Mouse (Mus musculus): ENCODE results near the gene Bbs1.
"Not testable (repeated sequence)": the region's sequence is repeated elsewhere in the genome, so short reads cannot be mapped to it uniquely, and the experiment has no call there.

Gene Bbs1

DNA sequence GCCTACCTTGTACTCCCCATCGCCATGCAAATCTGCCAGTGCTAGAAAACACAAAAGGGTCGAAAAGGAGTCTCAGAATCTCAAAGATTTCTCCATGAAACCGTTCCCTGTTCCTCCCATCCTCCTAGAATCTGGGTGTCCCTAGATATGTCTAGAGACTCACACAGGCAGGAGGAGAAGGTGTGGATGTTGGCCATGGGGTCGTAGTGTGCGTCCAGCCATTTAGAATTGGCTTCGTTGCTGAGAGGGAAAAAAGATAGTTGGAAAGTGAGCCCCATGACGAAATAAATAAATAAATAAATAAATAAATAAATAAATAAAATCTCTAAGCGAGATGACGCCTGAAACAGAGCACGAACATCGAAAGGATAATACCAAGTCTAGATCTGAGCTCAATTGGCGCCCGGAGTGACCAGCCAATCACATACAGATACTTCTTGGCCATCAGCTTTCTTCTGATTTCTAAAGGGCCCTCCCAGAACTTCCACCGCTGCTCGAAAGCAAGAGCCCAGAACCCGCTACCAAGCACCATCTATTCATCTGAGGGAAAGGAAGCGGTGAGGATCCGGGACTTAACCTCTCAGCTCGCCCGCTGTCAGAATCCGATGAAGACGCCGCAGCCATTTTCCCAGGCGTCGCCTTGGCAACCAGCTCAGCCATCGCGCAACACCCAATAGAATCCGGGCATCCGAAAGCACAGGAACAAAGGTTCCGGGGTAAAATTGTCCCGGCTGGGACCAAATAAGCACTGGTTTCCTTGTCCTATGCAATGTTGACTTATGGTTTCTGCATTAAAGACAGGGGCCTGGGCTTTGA, at the start of gene Bbs1:
Gene Bbs1, minus strand, starts transcription at position 650 of the 816 bp plus-strand sequence.
- DNase-seq: peak; percentile 72

DNA sequence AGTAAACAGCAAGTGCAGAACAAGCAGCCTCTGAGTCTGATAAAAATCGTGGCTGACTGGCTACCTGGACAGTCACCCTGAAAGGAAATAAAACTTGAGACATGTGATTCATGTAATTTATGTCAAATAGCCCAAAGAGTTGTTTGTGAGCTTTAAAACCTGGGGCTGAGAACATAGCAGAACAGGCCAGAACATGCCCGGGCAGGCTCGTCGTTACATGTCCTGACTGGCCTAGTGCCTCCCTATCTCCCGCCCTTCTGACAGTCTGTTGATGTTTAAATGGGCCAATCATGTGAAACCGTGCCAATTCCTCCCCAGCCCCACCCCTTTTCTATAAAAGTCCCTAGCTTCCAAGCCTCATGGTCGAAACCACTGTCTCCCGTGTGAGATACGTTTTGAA, 42.2 kb upstream of the Bbs1 start:
- not testable (repeated sequence) for DNase-seq

DNA sequence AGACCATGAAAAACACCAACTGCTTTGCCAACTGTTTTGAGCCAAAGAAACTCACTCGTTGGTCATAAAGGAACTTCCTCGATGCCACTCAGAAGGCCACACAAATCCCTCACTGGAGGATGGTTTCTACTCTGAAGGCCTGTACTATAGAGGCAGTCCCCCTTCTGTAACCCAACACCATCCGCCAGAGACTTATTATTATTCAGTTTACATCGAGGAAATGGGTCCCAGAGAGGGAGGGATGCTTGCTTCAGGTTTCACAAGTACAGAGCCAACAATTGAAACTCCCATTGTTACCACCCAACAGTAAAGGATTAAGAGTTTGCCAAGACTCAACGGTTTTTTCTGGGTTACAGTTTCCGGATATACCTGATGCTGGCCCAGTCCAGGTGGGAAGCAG, 39.1 kb upstream of the Bbs1 start:
- DNase-seq: no peak

GRCm38 (mm10) chr19:4943253-4943588, 36.8 kb upstream of the Bbs1 start:
- DNase-seq: no peak

- DNase-seq: peak; percentile 86
Measured at GRCm38 (mm10) chr19:4942551-4943252, 36.3 kb upstream of the Bbs1 start, which contains the start of gene Peli3. Peli3 (minus strand) TSS chr19:4943127.

GRCm38 (mm10) chr19:4937444-4938310, 31.2 kb upstream of the Bbs1 start:
- no peak for DNase-seq

- DNase-seq: no peak
Measured at GRCm38 (mm10) chr19:4936896-4937295, 30.5 kb upstream of the Bbs1 start.

DNA sequence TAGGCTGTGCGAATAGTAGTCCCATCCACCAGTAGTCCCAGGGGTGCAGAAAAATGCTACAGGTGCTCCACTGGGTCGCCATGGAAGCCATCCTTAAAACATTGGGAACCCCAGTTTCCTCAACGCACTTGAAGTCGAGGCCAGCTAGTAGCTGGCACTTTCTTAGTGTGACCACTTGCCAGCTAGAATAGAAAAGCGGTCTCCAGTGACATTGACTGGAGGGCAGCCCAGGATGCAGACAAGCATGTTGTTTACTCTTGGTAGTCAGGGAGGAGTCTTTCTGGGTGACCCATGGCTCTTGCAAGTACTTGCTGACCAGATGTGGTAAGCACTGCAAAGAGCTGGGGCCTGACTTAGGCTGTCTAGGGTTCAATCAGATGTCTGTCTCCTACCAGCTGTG, 22.4 kb upstream of the Bbs1 start:
- peak; percentile 41 for DNase-seq

DNA sequence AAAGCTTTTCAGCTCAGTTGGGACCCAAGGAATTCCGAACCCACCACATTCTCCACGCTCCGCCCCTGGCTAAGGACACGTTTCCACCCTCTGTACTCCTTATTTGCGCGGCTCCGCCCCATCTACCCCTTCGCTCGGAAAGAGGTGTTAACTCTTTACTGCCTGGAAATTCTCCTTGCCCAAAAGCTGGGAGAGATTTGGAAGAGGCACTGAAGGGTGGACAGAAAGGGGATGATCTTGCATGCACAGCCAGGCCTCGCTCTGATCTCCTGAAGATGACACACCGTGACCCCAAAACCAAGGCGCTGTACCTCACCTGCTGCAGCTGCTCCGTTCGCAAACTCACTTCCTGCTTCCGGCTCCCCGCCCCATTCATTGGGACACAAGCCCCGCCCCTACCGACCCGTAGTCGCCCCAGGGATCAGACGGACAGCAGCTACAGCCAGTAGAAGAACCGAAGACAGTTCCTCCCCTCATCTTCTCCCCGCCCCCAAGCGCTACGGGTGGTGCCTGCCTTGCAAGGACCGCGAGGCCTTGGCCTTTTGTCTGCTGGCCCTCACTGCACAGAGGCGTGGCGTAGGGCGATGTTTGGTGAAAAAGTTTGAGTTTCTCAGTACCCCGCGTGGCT, 21.6 kb upstream of the Bbs1 start, which contains the start of gene Dpp3:
Gene Dpp3, minus strand, starts transcription at position 384 of the 628 bp plus-strand sequence.
- peak; percentile 96 for DNase-seq

DNA sequence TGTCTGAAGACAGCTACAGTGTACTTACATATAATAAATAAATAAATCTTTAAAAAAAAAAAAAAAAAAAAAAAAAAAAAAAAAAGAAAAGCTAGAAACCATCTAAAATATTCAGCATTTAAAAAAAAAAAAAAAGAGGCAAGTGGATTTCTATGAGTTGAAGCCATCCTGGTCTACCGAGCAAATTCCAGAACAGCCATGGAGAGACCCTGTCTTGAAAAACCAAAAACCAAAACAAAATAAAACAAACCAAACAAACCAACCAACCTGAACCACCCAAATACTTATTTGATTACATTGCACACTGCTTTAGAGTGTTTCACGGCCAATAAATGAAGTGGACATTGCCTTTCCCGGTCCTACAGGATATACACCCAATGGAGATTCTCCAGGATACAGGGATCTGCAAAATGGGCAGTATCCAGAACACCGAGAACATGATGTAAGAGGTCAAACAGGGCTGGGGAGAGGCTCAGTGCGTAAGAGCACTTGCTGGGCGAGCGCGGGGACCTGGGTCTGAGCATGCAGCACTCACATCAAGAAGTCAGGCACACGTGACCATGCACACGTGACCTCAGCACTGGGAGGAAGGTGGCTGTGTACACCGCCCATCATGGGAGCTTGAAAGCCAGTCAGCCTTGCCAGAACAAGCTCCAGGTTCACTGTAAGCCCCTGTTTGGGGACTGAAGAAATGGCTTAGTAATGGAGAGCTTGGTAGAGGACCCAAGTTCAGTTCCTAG, 18.9 kb upstream of the Bbs1 start:
- no peak for DNase-seq

DNA sequence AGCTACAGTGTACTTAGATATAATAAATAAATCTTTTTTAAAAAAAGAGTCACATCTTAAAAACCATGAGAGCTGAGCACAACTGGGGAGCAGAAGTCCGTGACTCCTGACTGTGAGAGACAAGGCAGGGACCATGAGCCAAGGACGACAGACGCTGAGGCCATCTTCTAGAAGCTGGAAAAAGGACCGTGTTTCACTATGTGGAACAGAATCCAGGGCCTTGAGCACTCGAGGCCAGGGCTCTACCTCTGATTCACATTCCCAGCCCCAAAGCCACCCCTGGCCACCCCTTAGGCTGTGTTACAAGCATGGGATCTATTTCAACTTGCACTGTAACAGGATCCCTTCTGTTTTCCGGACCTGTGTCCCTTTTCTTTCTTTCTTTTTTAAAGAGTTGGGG, 13.2 kb upstream of the Bbs1 start:
- DNase-seq: no peak

GRCm38 (mm10) chr19:4916827-4917226, 10.4 kb upstream of the Bbs1 start:
- no peak for DNase-seq

GRCm38 (mm10) chr19:4915924-4916603, 9.6 kb upstream of the Bbs1 start:
- no peak for DNase-seq

DNA sequence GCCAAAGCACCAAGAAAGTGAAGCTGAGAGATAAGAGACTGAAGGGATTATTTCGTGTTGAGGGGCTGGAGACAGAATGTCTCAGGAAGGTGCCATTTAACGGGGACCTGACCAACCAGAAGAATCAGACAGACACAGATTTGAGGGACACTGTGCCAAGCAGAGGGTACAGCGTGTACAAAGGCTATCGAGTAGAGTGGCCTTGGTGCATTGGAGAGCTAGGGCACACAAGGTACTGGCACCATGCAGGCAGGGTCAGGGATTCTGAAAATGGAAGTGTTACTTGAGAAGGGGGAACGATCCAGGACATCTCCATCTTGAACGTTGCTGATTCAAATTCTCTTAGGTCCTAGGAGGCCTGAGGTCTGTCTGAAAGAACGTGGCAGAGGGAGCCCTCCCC, 2.9 kb upstream of the Bbs1 start:
- DNase-seq: no peak

DNA sequence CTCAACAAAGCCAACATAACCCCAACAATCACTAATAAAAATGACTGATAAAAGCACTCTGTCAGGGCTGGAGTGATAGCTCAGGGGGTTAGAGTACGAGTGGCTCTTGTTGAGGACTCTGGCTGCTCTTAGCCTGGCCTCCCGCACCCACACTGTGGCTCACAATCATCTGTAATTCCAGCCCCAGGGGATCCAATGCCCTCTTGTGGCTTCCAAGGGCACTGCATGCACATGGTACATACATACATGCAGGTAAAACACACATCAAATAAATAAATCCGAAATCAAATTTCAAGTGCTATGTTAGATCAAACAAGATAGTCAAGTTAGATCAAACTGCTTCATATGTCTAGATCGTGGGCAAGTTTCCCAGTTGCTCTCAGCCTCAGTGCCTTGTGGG, 1.7 kb upstream of the Bbs1 start:
- DNase-seq: no peak

GRCm38 (mm10) chr19:4899888-4900287, 6.5 kb downstream of the Bbs1 start:
- no peak for DNase-seq

- DNase-seq: no peak
Measured at GRCm38 (mm10) chr19:4898972-4899371, 7.5 kb downstream of the Bbs1 start.

GRCm38 (mm10) chr19:4896780-4897520, 9.5 kb downstream of the Bbs1 start:
- no peak for DNase-seq

GRCm38 (mm10) chr19:4891798-4892197, 14.6 kb downstream of the Bbs1 start:
- no peak for DNase-seq

DNA sequence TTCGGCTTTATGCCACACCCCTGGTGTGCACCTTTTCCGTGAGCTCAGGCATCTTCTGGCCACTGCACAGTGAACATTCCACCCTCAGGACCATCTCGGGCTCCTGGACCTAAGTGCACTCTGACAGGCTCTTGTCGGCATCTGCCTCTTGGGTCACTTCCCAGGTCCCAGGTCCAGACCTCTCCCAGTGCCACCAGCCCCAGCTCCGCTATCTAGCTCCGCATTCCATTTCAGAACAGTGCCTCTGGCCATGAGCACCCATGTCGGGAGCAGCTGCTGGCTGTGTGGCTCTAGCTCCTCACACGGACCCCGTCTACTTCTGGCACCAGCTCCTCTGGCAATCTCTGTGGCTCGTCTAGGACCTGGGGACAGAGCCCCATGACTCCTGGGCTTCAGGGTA, 16.6 kb downstream of the Bbs1 start:
- DNase-seq: no peak

DNA sequence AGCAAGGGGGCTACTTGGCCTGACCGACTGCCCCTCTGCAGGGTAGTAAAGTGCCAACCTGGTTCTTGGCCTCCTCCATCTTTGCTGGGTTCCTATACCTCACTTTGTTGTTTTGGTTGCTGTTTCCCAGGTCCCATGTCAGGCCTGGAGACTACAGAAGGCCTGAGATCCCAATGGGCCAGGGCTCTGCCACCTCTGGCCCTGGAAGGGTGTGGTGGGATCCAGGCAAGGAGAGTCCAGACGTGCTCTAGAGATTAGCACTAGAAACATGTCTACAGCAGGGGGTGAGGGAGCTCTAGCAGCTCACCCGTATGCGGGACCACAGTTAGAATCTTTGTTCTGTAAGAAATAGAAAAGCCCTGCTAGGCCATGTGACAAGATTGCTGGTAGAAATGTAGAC, 22.5 kb downstream of the Bbs1 start:
- DNase-seq: no peak

Data from cerebellum, adult 9-11 months (tissue).